Mouse (Mus musculus): ENCODE data around the gene F11r. TPM values are rescaled to one million over a fixed set of nuclear protein-coding genes. Genes with fewer than 3 reads are reported as not detected.

The F11r gene
- total RNA-seq, 2 experiments from 2014 or later, result 15.0 to 16.4 TPM

GRCm38 (mm10) chr1:171435974-171436373, 1.4 kb upstream of the F11r start:
- no peak for DNase-seq (ENCODE audit: low spot score in 2 of 2)

GRCm38 (mm10) chr1:171438014-171438670, 807 bp downstream of the F11r start:
- DNase-seq (ENCODE audit: low spot score in 2 of 2), result no peak

GRCm38 (mm10) chr1:171439072-171439471, 1.7 kb downstream of the F11r start:
- DNase-seq (ENCODE audit: low spot score in 2 of 2), result no peak

GRCm38 (mm10) chr1:171440025-171440725, 2.8 kb downstream of the F11r start:
- DNase-seq (ENCODE audit: low spot score in 2 of 2), result peak in 1 of 2 experiments; percentile 33

GRCm38 (mm10) chr1:171441466-171442412, 4.4 kb downstream of the F11r start:
- DNase-seq (ENCODE audit: low spot score in 2 of 2), result no peak

- no peak for DNase-seq (ENCODE audit: low spot score in 2 of 2)
These were observed 5.1 kb downstream of the F11r start for GRCm38 (mm10) chr1:171442413-171442760.

GRCm38 (mm10) chr1:171445050-171445449, 7.7 kb downstream of the F11r start:
- DNase-seq (ENCODE audit: low spot score in 2 of 2), result no peak

- no peak for DNase-seq (ENCODE audit: low spot score in 2 of 2)
These were observed 9.5 kb downstream of the F11r start for GRCm38 (mm10) chr1:171446854-171447253.

GRCm38 (mm10) chr1:171447692-171448091, 10.4 kb downstream of the F11r start:
- DNase-seq (ENCODE audit: low spot score in 2 of 2), result no peak

- DNase-seq (ENCODE audit: low spot score in 2 of 2), result no peak
These were observed 12.7 kb downstream of the F11r start for GRCm38 (mm10) chr1:171450062-171450461.

- DNase-seq (ENCODE audit: low spot score in 2 of 2), result no peak
These were observed 13.7 kb downstream of the F11r start for GRCm38 (mm10) chr1:171451001-171451400.

GRCm38 (mm10) chr1:171452522-171452921, 15.2 kb downstream of the F11r start:
- DNase-seq (ENCODE audit: low spot score in 2 of 2), result no peak

GRCm38 (mm10) chr1:171452923-171453322, 15.6 kb downstream of the F11r start:
- DNase-seq (ENCODE audit: low spot score in 2 of 2), result no peak

- DNase-seq (ENCODE audit: low spot score in 2 of 2), result no peak
These were observed 17.6 kb downstream of the F11r start for GRCm38 (mm10) chr1:171454926-171455325.

- no peak for DNase-seq (ENCODE audit: low spot score in 2 of 2)
These were observed 20.2 kb downstream of the F11r start for GRCm38 (mm10) chr1:171457568-171457967.

- DNase-seq (ENCODE audit: low spot score in 2 of 2), result no peak
These were observed 22.5 kb downstream of the F11r start for GRCm38 (mm10) chr1:171459791-171460190.

GRCm38 (mm10) chr1:171460551-171461503, 23.5 kb downstream of the F11r start:
- DNase-seq (ENCODE audit: low spot score in 2 of 2), result no peak

- DNase-seq (ENCODE audit: low spot score in 2 of 2), result no peak
These were observed 25.8 kb downstream of the F11r start for GRCm38 (mm10) chr1:171463133-171463532.

- DNase-seq (ENCODE audit: low spot score in 2 of 2), result no peak
These were observed 28.5 kb downstream of the F11r start for GRCm38 (mm10) chr1:171465749-171466412.

- DNase-seq (ENCODE audit: low spot score in 2 of 2), result no peak
These were observed 29.2 kb downstream of the F11r start for GRCm38 (mm10) chr1:171466565-171466964.
